Mouse (Mus musculus): Measurements from ENCODE around the gene Ankdd1b. TPM values are rescaled to one million over a fixed set of nuclear protein-coding genes. Genes with fewer than 3 reads are reported as not detected.
A peak's percentile ranks its signal among the peaks of the same experiment; 100 is the strongest.

The Ankdd1b gene
- polyA plus RNA-seq, 1 experiment from 2014 or later, result 0.59 TPM

- Histone ChIP-seq H3K9ac (no peak overlapping the region), H3K27me3 (replicated peaks) (no peaks in the 10 kb centered on the region), H3K4me1 (peaks cover 15% of the 10 kb centered on the region; the same call in 1 of the 2 replicates), H3K36me3 (no peaks in the 10 kb centered on the region), H3K4me2 (no peak overlapping the region), H3K4me3 (replicated peaks) (no peak overlapping the region), H3K9me3 (no peaks in the 10 kb centered on the region), H3K27ac (0 out of 2 replicates have a peak overlapping the region, but pooled peaks have one; percentile 78)
- 32% methylated on average over 12 of the region's 12 CpGs for WGBS
- ATAC-seq (ENCODE audit: insufficient read depth, low FRiP score, low read depth), result peak; percentile 73
These were observed 39.3 kb downstream of the Ankdd1b start for GRCm38 (mm10) chr13:96431595-96432156.

GRCm38 (mm10) chr13:96428531-96428930 lies 42.5 kb downstream of the Ankdd1b start:
- ATAC-seq (ENCODE audit: insufficient read depth, low FRiP score, low read depth), result no peak
- no peak overlapping the region for H3K27ac ChIP-seq
- H3K4me1 ChIP-seq, result peaks cover 6% of the 10 kb centered on the region; the same call in 1 of the 2 replicates
- H3K4me2 ChIP-seq, result no peak overlapping the region
- WGBS, result 65% methylated on average over 5 of the region's 5 CpGs
- no peaks in the 10 kb centered on the region for H3K9me3 ChIP-seq
- no peak overlapping the region for H3K9ac ChIP-seq
- H3K4me3 ChIP-seq (replicated peaks), result no peak overlapping the region
- no peaks in the 10 kb centered on the region for H3K36me3 ChIP-seq
- no peaks in the 10 kb centered on the region for H3K27me3 ChIP-seq (replicated peaks)

GRCm38 (mm10) chr13:96426044-96426443 lies 45.0 kb downstream of the Ankdd1b start:
- Histone ChIP-seq H3K4me3 (replicated peaks) (no peak overlapping the region), H3K4me2 (no peak overlapping the region), H3K36me3 (no peaks in the 10 kb centered on the region), H3K9ac (no peak overlapping the region), H3K27me3 (replicated peaks) (no peaks in the 10 kb centered on the region), H3K4me1 (no peaks in the 10 kb centered on the region), H3K27ac (no peak overlapping the region), H3K9me3 (no peaks in the 10 kb centered on the region)
- ATAC-seq (ENCODE audit: insufficient read depth, low FRiP score, low read depth), result no peak
- 61% methylated on average over 3 of the region's 3 CpGs for WGBS

GRCm38 (mm10) chr13:96424496-96425274 lies 46.3 kb downstream of the Ankdd1b start:
- Histone ChIP-seq H3K9ac (no peak overlapping the region), H3K4me2 (no peak overlapping the region), H3K27me3 (replicated peaks) (no peaks in the 10 kb centered on the region), H3K9me3 (no peaks in the 10 kb centered on the region), H3K27ac (no peak overlapping the region), H3K36me3 (no peaks in the 10 kb centered on the region), H3K4me1 (no peaks in the 10 kb centered on the region), H3K4me3 (replicated peaks) (no peak overlapping the region)
- WGBS, result 90% methylated on average over 12 of the region's 12 CpGs
- no peak for ATAC-seq (ENCODE audit: insufficient read depth, low FRiP score, low read depth)

GRCm38 (mm10) chr13:96421230-96421629 lies 49.8 kb downstream of the Ankdd1b start:
- no peak for ATAC-seq (ENCODE audit: insufficient read depth, low FRiP score, low read depth)
- Histone ChIP-seq H3K4me2 (no peak overlapping the region), H3K27ac (no peak overlapping the region), H3K9ac (no peak overlapping the region), H3K4me1 (no peaks in the 10 kb centered on the region), H3K36me3 (peaks cover 1% of the 10 kb centered on the region; the same call in 1 of the 2 replicates), H3K4me3 (replicated peaks) (no peak overlapping the region), H3K27me3 (replicated peaks) (no peaks in the 10 kb centered on the region), H3K9me3 (no peaks in the 10 kb centered on the region)

- H3K4me2 ChIP-seq, result no peak overlapping the region
- H3K27ac ChIP-seq, result no peak overlapping the region
- H3K9ac ChIP-seq, result no peak overlapping the region
- WGBS, result 88% methylated on average over 4 of the region's 4 CpGs
- H3K36me3 ChIP-seq, result peaks cover 18% of the 10 kb centered on the region
- H3K27me3 ChIP-seq (replicated peaks), result no peaks in the 10 kb centered on the region
- no peaks in the 10 kb centered on the region for H3K9me3 ChIP-seq
- H3K4me1 ChIP-seq, result no peaks in the 10 kb centered on the region
- no peak for ATAC-seq (ENCODE audit: insufficient read depth, low FRiP score, low read depth)
- no peak overlapping the region for H3K4me3 ChIP-seq (replicated peaks)
These were observed 52.5 kb downstream of the Ankdd1b start for GRCm38 (mm10) chr13:96418487-96418886.

GRCm38 (mm10) chr13:96417261-96417813 lies 53.7 kb downstream of the Ankdd1b start:
- no peak for ATAC-seq (ENCODE audit: insufficient read depth, low FRiP score, low read depth)
- no peaks in the 10 kb centered on the region for H3K9me3 ChIP-seq
- no peak overlapping the region for H3K4me3 ChIP-seq (replicated peaks)
- no peak overlapping the region for H3K4me2 ChIP-seq
- no peak overlapping the region for H3K27ac ChIP-seq
- H3K36me3 ChIP-seq, result peaks cover 18% of the 10 kb centered on the region
- H3K9ac ChIP-seq, result no peak overlapping the region
- H3K27me3 ChIP-seq (replicated peaks), result no peaks in the 10 kb centered on the region
- 68% methylated on average over 5 of the region's 5 CpGs for WGBS
- no peaks in the 10 kb centered on the region for H3K4me1 ChIP-seq

- Histone ChIP-seq H3K4me3 (replicated peaks) (no peak overlapping the region), H3K36me3 (peaks cover 18% of the 10 kb centered on the region)
These were observed 54.6 kb downstream of the Ankdd1b start for GRCm38 (mm10) chr13:96416380-96416779.

GRCm38 (mm10) chr13:96414384-96414783 lies 56.6 kb downstream of the Ankdd1b start:
- Histone ChIP-seq H3K36me3 (peaks cover 24% of the 10 kb centered on the region), H3K4me1 (no peaks in the 10 kb centered on the region), H3K4me3 (replicated peaks) (no peak overlapping the region), H3K27ac (no peak overlapping the region), H3K4me2 (no peak overlapping the region), H3K9ac (no peak overlapping the region), H3K27me3 (replicated peaks) (no peaks in the 10 kb centered on the region), H3K9me3 (no peaks in the 10 kb centered on the region)
- ATAC-seq (ENCODE audit: insufficient read depth, low FRiP score, low read depth), result no peak
- 80% methylated on average over 6 of the region's 6 CpGs for WGBS

More at GRCm38 (mm10) chr13:96416380-96416779, 54.6 kb downstream of the Ankdd1b start:
- no peak overlapping the region for H3K9ac ChIP-seq
- no peak for ATAC-seq (ENCODE audit: insufficient read depth, low FRiP score, low read depth)
- H3K27ac ChIP-seq, result no peak overlapping the region
- WGBS, result 89% methylated on average over 8 of the region's 8 CpGs
- H3K4me1 ChIP-seq, result no peaks in the 10 kb centered on the region
- H3K4me2 ChIP-seq, result no peak overlapping the region
- H3K9me3 ChIP-seq, result no peaks in the 10 kb centered on the region
- no peaks in the 10 kb centered on the region for H3K27me3 ChIP-seq (replicated peaks)

GRCm38 (mm10) chr13:96408786-96409185 lies 62.2 kb downstream of the Ankdd1b start:
- Histone ChIP-seq H3K9me3 (no peaks in the 10 kb centered on the region), H3K27me3 (replicated peaks) (no peaks in the 10 kb centered on the region), H3K4me1 (no peaks in the 10 kb centered on the region), H3K9ac (no peak overlapping the region), H3K4me2 (no peak overlapping the region), H3K36me3 (peaks cover 27% of the 10 kb centered on the region), H3K4me3 (replicated peaks) (no peak overlapping the region), H3K27ac (no peak overlapping the region)
- no peak for ATAC-seq (ENCODE audit: insufficient read depth, low FRiP score, low read depth)
- WGBS, result 72% methylated on average over 1 of the region's 1 CpGs

- no peaks in the 10 kb centered on the region for H3K9me3 ChIP-seq
- no peaks in the 10 kb centered on the region for H3K4me1 ChIP-seq
- H3K9ac ChIP-seq, result no peak overlapping the region
- no peak overlapping the region for H3K27ac ChIP-seq
- 0 out of 2 replicates have a peak, but pooled peaks have one; percentile 39 for ATAC-seq (ENCODE audit: insufficient read depth, low FRiP score, low read depth)
- H3K36me3 ChIP-seq, result peaks cover 40% of the 10 kb centered on the region
- no peak overlapping the region for H3K4me2 ChIP-seq
- no peaks in the 10 kb centered on the region for H3K27me3 ChIP-seq (replicated peaks)
- WGBS, result 65% methylated on average over 4 of the region's 4 CpGs
- H3K4me3 ChIP-seq (replicated peaks), result no peak overlapping the region
These were observed 64.0 kb downstream of the Ankdd1b start for GRCm38 (mm10) chr13:96407040-96407439.

GRCm38 (mm10) chr13:96405518-96405917 lies 65.5 kb downstream of the Ankdd1b start:
- Histone ChIP-seq H3K9me3 (no peaks in the 10 kb centered on the region), H3K27ac (no peak overlapping the region), H3K9ac (no peak overlapping the region), H3K27me3 (replicated peaks) (no peaks in the 10 kb centered on the region), H3K4me1 (no peaks in the 10 kb centered on the region), H3K4me2 (no peak overlapping the region), H3K4me3 (replicated peaks) (no peak overlapping the region), H3K36me3 (peaks cover 44% of the 10 kb centered on the region)
- ATAC-seq (ENCODE audit: insufficient read depth, low FRiP score, low read depth), result no peak
- WGBS, result 88% methylated on average over 2 of the region's 2 CpGs

Data from stomach, embryonic 15.5 days (tissue).